ENCODE assay signal across 14 mouse cellular contexts in genomic region chr17:74522797-74523723, GRCm38 (mm10). TPM values are rescaled to one million over a fixed set of nuclear protein-coding genes. Genes with fewer than 3 reads are reported as not detected.
DNase-seq lines count a peak whose midpoint lies in the region; ATAC-seq and TF ChIP-seq lines count a peak whose summit lies in the region.
"Had no signal": no experiment of that assay in that cellular context is flagged by ENCODE, and none has a peak within 500 bp of the region (broad histone marks: within the 10 kb centered on the region; RNA-seq: fewer than 3 reads in every experiment).

No protein-coding gene starts in this region.

- H3K9me3 ChIP-seq in lung, embryonic 14.5 days (ENCODE audit: low read depth, low read length) = no peaks in the 10 kb centered on the region
- H3K9me3 ChIP-seq: hindbrain, embryonic 15.5 days had no signal

- TF ChIP-seq POLR2A in lung, adult 2 months (IDR thresholded peaks at IDR 0.05; ENCODE audit: borderline replicate concordance, extremely low read depth, low read depth, low read length) = no peak
- TF ChIP-seq POLR2A in heart, adult 2 months (IDR thresholded peaks at IDR 0.05; ENCODE audit: insufficient read depth, low read depth, low read length) = no peak

- 82% methylated on average over 8 of the region's 8 CpGs for WGBS in lung, embryonic 14.5 days
- WGBS in lung, adult 2 months = 82% methylated on average over 8 of the region's 8 CpGs
- 57% methylated on average over 8 of the region's 8 CpGs for WGBS in macrophage (ENCODE audit: missing documents)
- 85% methylated on average over 8 of the region's 8 CpGs for WGBS in heart, adult 2 months

- H3K4me2 ChIP-seq in lung, embryonic 14.5 days = no peak overlapping the region
- H3K4me2 ChIP-seq: hindbrain, embryonic 15.5 days had no signal

- H3K9ac ChIP-seq in lung, embryonic 14.5 days = no peak overlapping the region
- no peak overlapping the region for H3K9ac ChIP-seq in heart, adult 2 months (ENCODE audit: low read depth, low read length)
- H3K9ac ChIP-seq: hindbrain, embryonic 15.5 days had no signal

- no peak for ATAC-seq in lung, embryonic 14.5 days (ENCODE audit: insufficient read depth)

- 0 out of 2 replicates have a peak, but pooled peaks cover 4% of the 10 kb centered on the region for H3K4me1 ChIP-seq in lung, embryonic 14.5 days (ENCODE audit: insufficient read depth)
- H3K4me1 ChIP-seq in lung, adult 2 months (ENCODE audit: control insufficient read depth, insufficient read depth, low read length) = peaks cover 3% of the 10 kb centered on the region
- H3K4me1 ChIP-seq in heart, adult 2 months (ENCODE audit: control insufficient read depth, insufficient read depth, low read length) = no peaks in the 10 kb centered on the region

- TF ChIP-seq CTCF in lung, embryonic 14.5 days (IDR thresholded peaks at IDR 0.05; ENCODE audit: low read depth) = peak; percentile 5; the same call in 1 of the 2 replicates
- TF ChIP-seq CTCF in lung, adult 2 months (IDR thresholded peaks at IDR 0.05; ENCODE audit: insufficient read depth, low read length) = no peak
- TF ChIP-seq CTCF in heart, adult 2 months (IDR thresholded peaks at IDR 0.05) = no peak

- no peak overlapping the region for H3K4me3 ChIP-seq in lung, embryonic 14.5 days (ENCODE audit: low read depth, low read length)
- no peak overlapping the region for H3K4me3 ChIP-seq in lung, adult 2 months (replicated peaks; ENCODE audit: extremely low read depth, low read depth, low read length)
- H3K4me3 ChIP-seq in macrophage (ENCODE audit: inconsistent target) = no peak overlapping the region
- no peak overlapping the region for H3K4me3 ChIP-seq in heart, adult 2 months
- H3K4me3 ChIP-seq: hindbrain, embryonic 15.5 days had no signal

- TF ChIP-seq EP300 in heart, adult 2 months (IDR thresholded peaks at IDR 0.05; ENCODE audit: insufficient read depth, low read depth, low read length) = no peak

- no peak overlapping the region for H3K27ac ChIP-seq in lung, embryonic 14.5 days (ENCODE audit: low read depth)
- peak overlapping the region; percentile 51 for H3K27ac ChIP-seq in macrophage
- no peak overlapping the region for H3K27ac ChIP-seq in heart, adult 2 months
- H3K27ac ChIP-seq: hindbrain, embryonic 15.5 days had no signal

- intact Hi-C loops in heart, adult 2 months (cut with DNase I) = no loop called here

- no peaks in the 10 kb centered on the region for H3K36me3 ChIP-seq in lung, embryonic 14.5 days (ENCODE audit: insufficient read depth)
- H3K36me3 ChIP-seq in macrophage (ENCODE audit: inconsistent target) = no peaks in the 10 kb centered on the region
- peaks cover 3% of the 10 kb centered on the region for H3K36me3 ChIP-seq in heart, adult 2 months (ENCODE audit: control insufficient read depth, insufficient read depth, low read length)
- H3K36me3 ChIP-seq: hindbrain, embryonic 15.5 days had no signal

- H3K79me2 ChIP-seq in macrophage (ENCODE audit: inconsistent target) = no peaks in the 10 kb centered on the region
- H3K79me2 ChIP-seq in heart, adult 2 months (replicated peaks; ENCODE audit: control insufficient read depth, insufficient read depth, low read length) = no peaks in the 10 kb centered on the region

- no peaks in the 10 kb centered on the region for H3K27me3 ChIP-seq in lung, embryonic 14.5 days (ENCODE audit: insufficient read depth, low read length)
- no peaks in the 10 kb centered on the region for H3K27me3 ChIP-seq in heart, adult 2 months (ENCODE audit: control insufficient read depth, insufficient read depth, low read length)
- H3K27me3 ChIP-seq: hindbrain, embryonic 15.5 days had no signal

- DNase-seq in lung, embryonic 14.5 days = no peak
- no peak for DNase-seq in lung, adult 2 months
- DNase-seq in A20 (ENCODE audit: low read depth, low spot score) = peak; percentile 35
- DNase-seq in NIH3T3 (ENCODE audit: low read depth) = peak; percentile 35
- no peak for DNase-seq in neural tube, embryonic 10.5 days (ENCODE audit: extremely low spot score, low spot score)
- no peak for DNase-seq in kidney, postnatal 36 days
- no peak for DNase-seq in heart, adult 2 months
- DNase-seq: adrenal gland, adult 8-10 months; cerebellum, postnatal 14 days; heart, adult 18-20 months; heart, postnatal 10 days; thymus, postnatal 14 days had no signal

RNA-seq across cellular contexts. Expression of gene Birc6, which starts 5.0 kb away (rescaled TPM):
- 98.4 and 99.8 TPM in 2 replicates for polyA plus RNA-seq in lung, embryonic 14.5 days (2014; fragmentation: Nextera tagmentation; extraction: Ambion mirVana)
- polyA plus RNA-seq in lung, adult 2 months (2012; rRNA removed) = 73.3 and 91.7 TPM in 2 replicates
- 100 to 1,000 TPM; 372 to 650 (median 542) TPM for total RNA-seq in macrophage (2018; cell fraction: chromatin; rRNA removed)
- 100 to 1,000 TPM in 1 of 26 experiments, 10 to 100 TPM in 25; 53.8 to 109 (median 81.1) TPM for total RNA-seq in macrophage (2018; cell fraction: cytosol; rRNA removed)
- total RNA-seq in macrophage (2018; cell fraction: nucleus; rRNA removed) = 100 to 1,000 TPM; 231 to 428 (median 292) TPM
- polyA plus RNA-seq in macrophage (2018) = 46.6 to 61.5 TPM (median 54.2 TPM) in 3 replicates
- total RNA-seq in heart, adult 2 months (2021) = 10 to 100 TPM; 60.5 to 65.9 TPM
- polyA plus RNA-seq in heart, adult 2 months (2012; rRNA removed) = 42.7 and 65.6 TPM in 2 replicates

RNA-seq across cellular contexts. Expression of gene Yipf4, which starts 33.8 kb away (rescaled TPM):
- 61.3 and 65.0 TPM in 2 replicates for polyA plus RNA-seq in lung, embryonic 14.5 days (2014; fragmentation: Nextera tagmentation; extraction: Ambion mirVana)
- polyA plus RNA-seq in lung, adult 2 months (2012; rRNA removed) = 66.3 and 194 TPM in 2 replicates
- 10 to 100 TPM in 11 of 26 experiments, 1 to 10 TPM in 15; 4.7 to 21.9 (median 9.5) TPM for total RNA-seq in macrophage (2018; cell fraction: chromatin; rRNA removed)
- 10 to 100 TPM; 34.2 to 57.1 (median 44.9) TPM for total RNA-seq in macrophage (2018; cell fraction: cytosol; rRNA removed)
- 10 to 100 TPM; 11.8 to 47.0 (median 25.9) TPM for total RNA-seq in macrophage (2018; cell fraction: nucleus; rRNA removed)
- polyA plus RNA-seq in macrophage (2018) = 33.6 to 50.1 TPM (median 43.6 TPM) in 3 replicates
- total RNA-seq in heart, adult 2 months (2021) = 10 to 100 TPM; 65.9 to 71.1 TPM
- polyA plus RNA-seq in heart, adult 2 months (2012; rRNA removed) = 14.6 and 30.2 TPM in 2 replicates

Comparison
In these comparisons a context has a peak if more than half of its experiments do, and no peak if none do; other contexts are left out.
1. DNase-seq: peak in A20 (single experiment) and NIH3T3 (single experiment); none in lung, embryonic 14.5 days (single experiment), lung, adult 2 months (single experiment), neural tube, embryonic 10.5 days (single experiment), kidney, postnatal 36 days (0 of 2) and heart, adult 2 months (0 of 2).